Mouse (Mus musculus): Measurements from ENCODE around the gene Prap1. TPM values are rescaled to one million over a fixed set of nuclear protein-coding genes. Genes with fewer than 3 reads are reported as not detected.
A peak's percentile ranks its signal among the peaks of the same experiment; 100 is the strongest.

The Prap1 gene
- polyA plus RNA-seq, 1 experiment from 2014 or later: 0.74 TPM

DNA sequence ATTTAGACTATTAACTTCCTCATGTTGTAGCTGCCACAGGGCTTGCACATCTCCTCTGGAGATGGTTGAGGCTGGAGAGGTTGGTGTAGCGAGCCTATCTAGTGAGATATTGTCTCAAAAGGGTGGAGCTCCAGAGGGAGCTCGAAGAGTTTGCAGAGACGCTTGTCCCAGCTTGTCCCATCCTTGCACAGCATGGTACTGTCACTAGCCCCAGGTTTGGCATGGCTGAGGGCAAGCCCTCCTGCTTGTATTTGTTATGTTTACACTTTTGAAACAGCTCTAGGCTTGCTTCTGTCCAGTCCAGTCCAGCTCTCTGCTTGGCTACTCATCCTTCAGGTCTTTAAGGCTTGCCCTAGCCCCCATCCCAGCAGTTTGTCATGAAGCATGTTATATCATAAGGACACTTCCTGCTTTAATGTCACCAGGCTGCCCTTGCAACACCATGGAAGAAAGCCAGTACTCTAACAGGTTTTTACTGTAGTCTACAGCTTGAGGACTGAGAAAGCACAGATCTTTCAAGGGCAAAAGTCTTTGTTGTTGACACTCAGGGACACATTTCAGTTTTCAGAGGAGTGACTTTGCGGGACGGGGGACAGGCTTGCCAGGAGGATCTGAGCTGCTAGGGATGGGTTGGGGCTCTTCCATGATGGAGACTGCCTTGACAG, 42.0 kb downstream of the Prap1 start:
- no peak overlapping the region for H3K27ac ChIP-seq (replicated peaks)
- 59% methylated on average over 5 of the region's 5 CpGs for WGBS (ENCODE audit: insufficient replicate concordance)
- no peak for ATAC-seq (ENCODE audit: insufficient read depth)
- H3K9ac ChIP-seq: no peak overlapping the region
- no peaks in the 10 kb centered on the region for H3K27me3 ChIP-seq
- no peaks in the 10 kb centered on the region for H3K9me3 ChIP-seq (replicated peaks)
- no peak overlapping the region for H3K4me3 ChIP-seq (replicated peaks)
- peaks cover 11% of the 10 kb centered on the region for H3K4me1 ChIP-seq (replicated peaks)
- H3K4me2 ChIP-seq: no peak overlapping the region
- no peaks in the 10 kb centered on the region for H3K36me3 ChIP-seq (replicated peaks)

DNA sequence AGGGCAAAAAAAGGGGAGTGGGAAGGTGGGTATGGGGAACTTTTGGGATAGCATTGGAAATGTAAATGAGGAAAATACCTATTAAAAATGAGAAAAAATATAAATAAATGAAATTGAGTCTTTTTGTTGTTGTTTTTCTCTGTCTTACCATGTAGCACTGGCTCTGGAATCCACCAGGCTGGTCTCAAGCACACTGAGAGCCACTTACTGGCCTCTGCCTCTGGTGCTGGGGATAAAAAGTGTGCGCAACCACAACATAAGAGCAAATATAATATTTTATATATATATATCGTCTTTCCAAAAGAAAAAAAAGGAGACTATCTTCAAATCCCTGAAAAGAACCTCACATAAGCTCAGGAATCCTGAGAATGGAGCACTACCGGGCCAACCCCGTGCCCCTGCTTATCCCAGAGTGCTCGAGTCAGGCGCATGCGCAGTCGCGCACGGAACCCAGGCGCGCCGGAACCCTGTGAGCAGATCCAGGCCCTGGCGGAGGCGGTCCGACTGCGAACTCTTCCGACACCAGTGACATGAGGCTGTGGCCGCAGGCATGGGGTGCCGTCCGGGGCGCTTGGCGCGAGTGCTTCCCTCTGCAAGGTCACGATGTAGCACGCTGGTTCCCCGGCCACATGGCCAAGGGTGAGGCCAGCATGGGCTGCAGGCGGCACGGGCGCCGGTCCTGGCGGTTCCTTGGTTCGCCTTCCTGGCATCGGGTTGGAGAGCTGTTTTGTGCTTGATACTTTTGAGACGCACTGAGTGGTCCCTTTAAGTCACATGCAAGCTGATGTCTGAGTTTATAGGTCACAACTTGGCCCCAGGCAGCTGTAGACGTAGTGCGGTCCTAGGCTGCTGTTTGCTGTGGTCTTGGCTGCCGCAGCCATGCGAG, 44.2 kb downstream of the Prap1 start, which contains the start of gene Mtg1:
Gene Mtg1, plus strand, starts transcription at position 430 of the 886 bp plus-strand sequence.
- peak within 1 kb of the TSS; percentile 79 for H3K4me2 ChIP-seq

DNA sequence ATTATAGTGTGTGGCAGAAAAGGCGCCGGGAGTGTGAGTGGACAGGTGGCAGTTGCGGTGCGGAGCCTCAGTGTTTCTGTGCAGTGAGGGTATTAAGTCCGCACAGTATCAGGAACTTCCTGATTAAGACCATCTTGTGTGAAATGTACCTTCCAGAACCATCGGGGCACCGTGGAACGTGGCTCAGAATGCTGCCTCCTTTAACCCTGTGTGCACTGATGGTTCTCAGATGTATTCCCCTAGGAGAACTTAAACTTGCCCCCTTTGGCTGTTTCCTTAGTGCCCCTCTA, 44.8 kb downstream of the Prap1 start:
- H3K4me3 ChIP-seq (replicated peaks): peak overlapping the region; percentile 76
- peak overlapping the region; percentile 67 for H3K27ac ChIP-seq (replicated peaks)
- 1% methylated on average over 8 of the region's 8 CpGs for WGBS (ENCODE audit: insufficient replicate concordance)
- peaks cover 14% of the 10 kb centered on the region for H3K4me1 ChIP-seq (replicated peaks)
- H3K9ac ChIP-seq: peak overlapping the region; percentile 74
- H3K4me2 ChIP-seq: peak overlapping the region; percentile 79
- H3K9me3 ChIP-seq (replicated peaks): no peaks in the 10 kb centered on the region
- H3K27me3 ChIP-seq: no peaks in the 10 kb centered on the region
- no peaks in the 10 kb centered on the region for H3K36me3 ChIP-seq (replicated peaks)
- no peak for ATAC-seq (ENCODE audit: insufficient read depth)

More for the DNA sequence above, 44.2 kb downstream of the Prap1 start, which contains the start of gene Mtg1:
- peak; percentile 97 for ATAC-seq (ENCODE audit: insufficient read depth)
- WGBS (ENCODE audit: insufficient replicate concordance): 2% methylated on average over 39 of the region's 39 CpGs
- H3K4me3 ChIP-seq (replicated peaks): peak within 1 kb of the TSS; percentile 76
- H3K9me3 ChIP-seq (replicated peaks): no peaks in the 10 kb centered on the region
- H3K36me3 ChIP-seq (replicated peaks): no peaks in the 10 kb centered on the region
- peaks cover 14% of the 10 kb centered on the region for H3K4me1 ChIP-seq (replicated peaks)
- peak within 1 kb of the TSS; percentile 74 for H3K9ac ChIP-seq
- H3K27me3 ChIP-seq: no peaks in the 10 kb centered on the region
- H3K27ac ChIP-seq (replicated peaks): peak within 1 kb of the TSS; percentile 67

DNA sequence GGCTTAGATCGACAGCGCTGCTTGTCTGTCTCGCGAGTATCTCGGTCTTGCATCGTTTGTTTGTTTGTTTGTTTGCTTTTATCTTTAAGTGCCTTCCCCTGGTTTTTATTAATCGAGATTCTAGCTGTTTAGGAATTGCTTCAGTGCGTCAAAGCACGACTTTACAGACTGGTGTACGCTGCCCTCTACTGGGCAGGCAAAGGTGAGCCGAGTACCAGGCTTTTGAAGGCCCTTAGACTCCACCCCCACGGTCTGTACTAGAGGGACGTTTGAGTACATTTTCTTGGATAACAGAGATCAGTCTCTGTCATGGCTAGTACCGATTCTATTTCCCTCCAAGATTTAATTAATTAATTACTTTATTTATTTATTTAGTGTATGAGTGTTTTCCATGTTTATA, 48.2 kb downstream of the Prap1 start:
- Histone ChIP-seq H3K4me2 (no peak overlapping the region), H3K4me1 (replicated peaks) (peaks cover 14% of the 10 kb centered on the region), H3K4me3 (replicated peaks) (no peak overlapping the region), H3K9me3 (replicated peaks) (no peaks in the 10 kb centered on the region), H3K9ac (no peak overlapping the region), H3K36me3 (replicated peaks) (0 out of 2 replicates have a peak, but pooled peaks cover 2% of the 10 kb centered on the region), H3K27me3 (no peaks in the 10 kb centered on the region), H3K27ac (replicated peaks) (no peak overlapping the region)
- ATAC-seq (ENCODE audit: insufficient read depth): no peak
- WGBS (ENCODE audit: insufficient replicate concordance): 5% methylated on average over 14 of the region's 14 CpGs

DNA sequence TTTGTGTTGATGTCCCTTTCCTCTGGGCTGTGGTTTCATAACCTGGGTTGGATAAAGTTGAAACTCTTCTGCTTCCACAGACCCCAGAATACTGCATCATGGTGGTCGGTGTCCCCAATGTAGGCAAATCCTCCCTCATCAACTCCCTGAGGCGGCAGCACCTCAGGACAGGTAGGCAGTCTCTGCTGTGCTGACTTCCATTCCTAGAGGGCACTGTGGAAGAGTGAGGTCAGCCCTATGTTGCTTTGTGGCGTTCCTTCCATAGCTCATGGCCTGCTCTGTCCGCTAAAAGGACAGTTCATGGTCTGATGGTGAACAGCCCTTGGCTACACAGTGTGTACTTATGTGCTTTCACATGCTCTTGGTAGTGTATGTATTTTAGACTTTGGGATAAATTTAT, 51.4 kb downstream of the Prap1 start:
- no peaks in the 10 kb centered on the region for H3K9me3 ChIP-seq (replicated peaks)
- no peak for ATAC-seq (ENCODE audit: insufficient read depth)
- no peaks in the 10 kb centered on the region for H3K27me3 ChIP-seq
- H3K4me3 ChIP-seq (replicated peaks): no peak overlapping the region
- no peak overlapping the region for H3K4me2 ChIP-seq
- H3K4me1 ChIP-seq (replicated peaks): 0 out of 2 replicates have a peak, but pooled peaks cover 2% of the 10 kb centered on the region
- WGBS (ENCODE audit: insufficient replicate concordance): 74% methylated on average over 4 of the region's 4 CpGs
- 0 out of 2 replicates have a peak, but pooled peaks cover 2% of the 10 kb centered on the region for H3K36me3 ChIP-seq (replicated peaks)
- no peak overlapping the region for H3K27ac ChIP-seq (replicated peaks)
- H3K9ac ChIP-seq: no peak overlapping the region

Other genes starting within 250 kb of the Prap1 start
- not detected in 2 replicates for gene Kndc1, start 198.7 kb upstream of the Prap1 start, polyA plus RNA-seq (2015; fragmentation: Nextera tagmentation; extraction: Ambion mirVana)
- not detected in 2 replicates for gene Utf1, start 149.6 kb upstream of the Prap1 start, polyA plus RNA-seq (2015; fragmentation: Nextera tagmentation; extraction: Ambion mirVana)
- gene 6430531B16Rik, start 114.6 kb upstream of the Prap1 start, polyA plus RNA-seq (2015; fragmentation: Nextera tagmentation; extraction: Ambion mirVana): not detected in 2 replicates
- 1.1 and 1.3 TPM in 2 replicates for gene Adam8, start 100.8 kb upstream of the Prap1 start, polyA plus RNA-seq (2015; fragmentation: Nextera tagmentation; extraction: Ambion mirVana)
- gene Zfp511, start 57.0 kb upstream of the Prap1 start, polyA plus RNA-seq (2015; fragmentation: Nextera tagmentation; extraction: Ambion mirVana): 17.4 and 19.6 TPM in 2 replicates
- 21.4 and 23.2 TPM in 2 replicates for gene Tubgcp2, start 56.7 kb upstream of the Prap1 start, polyA plus RNA-seq (2015; fragmentation: Nextera tagmentation; extraction: Ambion mirVana)
- not detected in 2 replicates for gene Msx3, start 44.3 kb upstream of the Prap1 start, polyA plus RNA-seq (2015; fragmentation: Nextera tagmentation; extraction: Ambion mirVana)
- not detected in 2 replicates for gene Caly, start 10.8 kb upstream of the Prap1 start, polyA plus RNA-seq (2015; fragmentation: Nextera tagmentation; extraction: Ambion mirVana)
- 8.0 and 8.7 TPM in 2 replicates for gene Fuom, start 9.0 kb downstream of the Prap1 start, polyA plus RNA-seq (2015; fragmentation: Nextera tagmentation; extraction: Ambion mirVana)
- gene Paox, start 22.4 kb downstream of the Prap1 start, polyA plus RNA-seq (2015; fragmentation: Nextera tagmentation; extraction: Ambion mirVana): 10.1 and 11.0 TPM in 2 replicates
- 104 and 111 TPM in 2 replicates for gene Echs1, start 23.1 kb downstream of the Prap1 start, polyA plus RNA-seq (2015; fragmentation: Nextera tagmentation; extraction: Ambion mirVana)
- gene Mtg1, start 44.2 kb downstream of the Prap1 start, polyA plus RNA-seq (2015; fragmentation: Nextera tagmentation; extraction: Ambion mirVana): 15.4 and 17.0 TPM in 2 replicates
- gene Sprn, start 61.5 kb downstream of the Prap1 start, polyA plus RNA-seq (2015; fragmentation: Nextera tagmentation; extraction: Ambion mirVana): 0.08 TPM in 1 of 2 replicates, not detected in the other
- gene Olfr522, start 71.4 kb downstream of the Prap1 start, polyA plus RNA-seq (2015; fragmentation: Nextera tagmentation; extraction: Ambion mirVana): not detected in 2 replicates
- gene Olfr523, start 79.8 kb downstream of the Prap1 start, polyA plus RNA-seq (2015; fragmentation: Nextera tagmentation; extraction: Ambion mirVana): not detected in 2 replicates
- not detected in 2 replicates for gene Olfr524, start 112.6 kb downstream of the Prap1 start, polyA plus RNA-seq (2015; fragmentation: Nextera tagmentation; extraction: Ambion mirVana)
- 0.05 TPM in 1 of 2 replicates, not detected in the other for gene Cd163l1, start 124.9 kb downstream of the Prap1 start, polyA plus RNA-seq (2015; fragmentation: Nextera tagmentation; extraction: Ambion mirVana)
- gene 5830411N06Rik, start 153.9 kb downstream of the Prap1 start, polyA plus RNA-seq (2015; fragmentation: Nextera tagmentation; extraction: Ambion mirVana): not detected in 2 replicates
- not detected in 2 replicates for gene Olfr525, start 227.5 kb downstream of the Prap1 start, polyA plus RNA-seq (2015; fragmentation: Nextera tagmentation; extraction: Ambion mirVana)
- gene Olfr527, start 240.6 kb downstream of the Prap1 start, polyA plus RNA-seq (2015; fragmentation: Nextera tagmentation; extraction: Ambion mirVana): not detected in 2 replicates

All from liver, embryonic 15.5 days (tissue).